Mouse (Mus musculus): ENCODE measurements around the gene BC067074.
"Not testable (repeated sequence)": the region's sequence is repeated elsewhere in the genome, so short reads cannot be mapped to it uniquely, and the experiment has no call there.

BC067074 gene

DNA sequence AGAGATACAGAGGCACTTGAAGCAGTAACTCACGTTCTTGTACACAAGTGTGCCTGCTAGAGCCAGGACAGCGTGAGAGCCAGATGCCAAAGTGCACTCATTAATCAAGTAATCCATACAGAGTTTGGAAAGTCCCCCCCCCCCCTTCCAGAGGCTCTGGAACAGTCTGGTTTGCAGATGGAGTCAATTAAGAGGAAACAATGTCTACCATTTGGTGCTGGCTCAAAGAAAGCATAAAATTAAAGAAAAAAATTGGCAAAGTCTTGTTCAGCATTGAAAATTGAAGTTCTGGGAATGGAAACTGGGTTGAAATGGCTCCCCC lies 81.1 kb downstream of the BC067074 start:
- DNase-seq (ENCODE audit: low spot score in 2 of 2): no peak

- no peak for DNase-seq (ENCODE audit: low spot score in 2 of 2)
These were observed 84.7 kb downstream of the BC067074 start for GRCm38 (mm10) chr13:113377631-113378030.

DNA sequence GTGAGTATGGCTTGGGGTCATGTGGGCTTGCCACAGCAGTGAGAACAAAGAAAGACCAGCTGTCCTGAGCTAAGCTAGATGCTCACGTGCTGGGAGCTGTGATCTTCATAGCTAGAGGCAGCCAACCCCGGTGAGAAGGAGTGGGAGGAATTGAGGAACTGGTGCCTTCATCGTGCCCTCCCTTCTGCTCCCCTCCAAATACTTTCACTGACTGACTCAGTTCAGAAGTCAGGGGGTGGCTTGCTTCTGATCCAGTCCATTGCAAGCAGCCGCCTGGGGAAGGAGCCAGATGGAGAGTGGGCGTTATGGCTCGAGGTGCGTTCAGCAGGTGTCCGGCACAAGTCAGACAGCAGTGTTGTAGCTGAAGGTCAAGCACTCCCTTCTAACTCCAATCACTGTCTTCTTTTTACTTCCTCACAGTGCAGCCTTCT lies 86.0 kb downstream of the BC067074 start:
- peak; percentile 38 to 51 for DNase-seq (ENCODE audit: low spot score in 2 of 2)

DNA sequence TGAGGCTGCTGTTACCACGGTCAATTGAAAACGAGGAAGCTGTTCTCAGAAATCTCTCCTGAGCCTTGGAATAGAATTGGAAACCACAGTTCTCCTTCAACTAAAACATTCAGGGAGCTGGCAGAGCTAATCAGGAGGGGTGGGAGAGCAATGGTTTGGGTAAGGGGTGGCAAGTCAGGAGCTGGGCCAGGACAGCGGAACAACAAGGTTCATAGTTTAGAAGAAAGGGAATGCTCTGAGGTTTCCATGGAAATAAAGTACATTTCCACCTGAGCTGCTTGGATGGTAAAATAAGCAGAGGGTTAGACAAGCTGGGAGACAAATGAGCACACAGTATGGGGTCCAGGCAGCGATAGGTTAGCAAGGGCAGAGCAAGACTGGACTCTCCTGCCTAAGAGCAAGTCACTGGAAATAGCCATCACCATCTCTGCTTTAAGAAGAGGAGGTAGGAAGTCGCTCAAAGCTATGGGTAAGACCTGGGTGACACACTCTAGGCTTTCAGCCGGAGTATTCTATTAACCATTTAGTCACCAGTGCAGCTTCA lies 86.9 kb downstream of the BC067074 start:
- DNase-seq (ENCODE audit: low spot score in 2 of 2): no peak

DNA sequence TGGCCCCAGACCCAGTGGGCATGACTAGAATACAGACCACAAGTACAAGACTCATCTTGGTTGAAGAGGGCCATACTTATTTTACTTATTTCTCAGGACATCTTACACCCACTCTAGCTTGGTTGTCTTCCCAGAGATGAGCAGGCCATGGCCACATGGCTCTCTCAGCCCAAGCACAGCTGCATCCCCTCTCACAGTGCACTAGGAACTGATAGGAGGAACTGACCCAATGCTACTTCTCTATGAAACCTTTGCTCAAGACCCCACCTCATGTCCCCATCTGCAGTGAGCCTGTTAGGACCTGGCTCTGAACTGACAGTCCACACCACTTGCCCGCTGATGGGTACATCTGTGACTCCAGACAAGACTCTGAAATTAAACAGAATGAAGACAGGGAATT lies 88.8 kb downstream of the BC067074 start:
- DNase-seq (ENCODE audit: low spot score in 2 of 2): peak; percentile 19 to 31

GRCm38 (mm10) chr13:113382201-113382600 lies 89.2 kb downstream of the BC067074 start:
- no peak for DNase-seq (ENCODE audit: low spot score in 2 of 2)

DNA sequence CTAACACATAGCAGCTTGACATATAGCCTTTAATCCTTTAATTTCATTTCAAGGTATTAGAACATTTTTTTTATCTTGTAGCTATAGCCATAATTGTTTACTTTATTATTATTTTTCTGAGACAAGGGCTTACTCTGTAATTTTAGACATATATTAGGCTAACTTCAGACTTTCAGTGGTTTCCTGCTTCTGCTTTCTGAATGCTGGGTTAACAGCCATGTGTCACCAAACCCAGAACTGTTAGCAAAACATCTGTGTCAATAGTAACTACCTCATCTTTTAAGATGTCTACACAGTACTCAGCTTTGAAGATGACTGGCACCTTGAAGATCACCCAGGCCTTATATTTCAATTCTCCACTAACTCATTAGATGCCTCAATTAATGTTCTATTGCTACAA lies 89.8 kb downstream of the BC067074 start:
- not testable (repeated sequence) for DNase-seq (ENCODE audit: low spot score in 2 of 2)

DNA sequence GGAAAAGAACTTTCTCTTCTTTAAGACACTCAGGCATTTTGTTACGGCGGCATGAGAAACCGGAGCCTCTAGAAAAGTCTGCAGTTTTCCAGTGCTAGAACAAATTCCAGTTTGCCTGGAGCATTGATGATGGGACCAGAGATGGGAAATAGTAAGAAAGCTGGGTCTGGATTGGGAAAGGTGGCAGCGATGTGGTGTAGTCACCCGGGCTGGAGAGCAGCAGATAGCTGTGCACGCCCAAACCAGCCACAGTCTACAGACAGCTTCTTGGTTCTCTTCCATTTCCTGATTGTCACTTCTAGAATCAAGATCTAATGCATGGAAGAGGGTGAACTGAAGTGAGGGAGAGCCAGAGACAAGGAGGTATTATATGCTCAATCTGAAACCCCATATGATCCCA lies 100.4 kb downstream of the BC067074 start:
- DNase-seq (ENCODE audit: low spot score in 2 of 2): no peak

- DNase-seq (ENCODE audit: low spot score in 2 of 2): no peak
These were observed 101.6 kb downstream of the BC067074 start for GRCm38 (mm10) chr13:113394591-113394990.

GRCm38 (mm10) chr13:113397006-113397520 lies 104.1 kb downstream of the BC067074 start:
- DNase-seq (ENCODE audit: low spot score in 2 of 2): no peak

GRCm38 (mm10) chr13:113401373-113402010 lies 108.5 kb downstream of the BC067074 start:
- DNase-seq (ENCODE audit: low spot score in 2 of 2): no peak

- DNase-seq (ENCODE audit: low spot score in 2 of 2): no peak
These were observed 110.7 kb downstream of the BC067074 start for GRCm38 (mm10) chr13:113403706-113404105.

DNA sequence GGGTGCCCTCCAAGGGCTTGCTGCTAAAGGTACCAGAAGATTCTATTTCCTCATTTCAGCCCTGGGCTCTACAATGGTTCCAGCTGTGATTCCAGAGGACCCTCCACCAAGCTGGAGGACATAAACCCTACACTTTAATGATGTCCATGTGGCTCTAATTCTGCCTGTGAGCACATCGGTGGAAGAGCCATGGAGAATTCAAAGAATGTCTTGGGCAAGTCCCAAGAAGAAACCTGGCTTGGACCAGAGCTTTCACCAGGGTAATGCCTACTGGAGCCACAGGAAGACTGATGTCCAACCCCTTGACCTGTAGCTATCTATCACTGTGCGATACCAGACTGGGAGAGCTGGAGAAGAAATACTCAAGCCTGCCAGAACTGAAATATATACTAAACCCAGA lies 111.2 kb downstream of the BC067074 start:
- no peak for DNase-seq (ENCODE audit: low spot score in 2 of 2)

DNA sequence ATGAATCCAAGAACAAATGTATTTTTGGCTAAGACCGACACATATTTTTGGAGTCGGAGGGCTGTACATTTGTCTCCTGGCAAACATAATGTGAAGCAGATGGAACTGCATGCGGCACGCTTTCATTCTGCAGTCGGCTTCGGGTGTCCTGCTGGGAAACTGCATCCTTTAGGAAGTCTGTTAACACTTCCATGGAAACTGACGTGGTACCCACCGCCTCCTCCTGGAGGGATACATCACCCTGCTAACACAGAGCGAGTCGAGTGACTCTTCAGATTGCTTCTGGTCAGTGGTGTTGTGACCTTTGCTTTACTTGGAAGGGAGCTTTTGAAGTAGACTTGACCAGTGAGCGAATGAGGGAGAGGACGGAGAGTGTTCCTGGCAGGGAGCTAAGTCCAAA lies 117.0 kb downstream of the BC067074 start:
- peak; percentile 15 to 69 for DNase-seq (ENCODE audit: low spot score in 2 of 2)

DNA sequence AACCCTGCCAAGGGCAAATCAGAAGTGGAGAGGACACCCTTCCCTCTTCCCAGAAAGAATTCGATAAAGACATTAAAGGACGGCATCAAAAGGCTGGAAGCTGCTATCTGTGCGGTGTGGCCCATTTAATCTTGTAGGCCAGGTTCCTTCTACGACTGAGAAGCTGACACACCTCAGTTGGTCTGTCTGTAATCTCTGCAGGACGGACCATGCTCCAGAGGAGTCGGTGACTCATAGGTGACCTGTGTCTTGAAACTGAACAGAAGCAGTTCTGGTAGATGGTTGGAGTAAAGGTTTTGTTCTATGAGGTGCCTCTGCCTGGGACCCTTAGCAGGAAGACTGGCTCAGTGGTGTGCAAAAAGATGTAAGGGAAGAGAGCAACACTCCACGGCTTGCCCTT lies 122.6 kb downstream of the BC067074 start:
- DNase-seq (ENCODE audit: low spot score in 2 of 2): no peak

DNA sequence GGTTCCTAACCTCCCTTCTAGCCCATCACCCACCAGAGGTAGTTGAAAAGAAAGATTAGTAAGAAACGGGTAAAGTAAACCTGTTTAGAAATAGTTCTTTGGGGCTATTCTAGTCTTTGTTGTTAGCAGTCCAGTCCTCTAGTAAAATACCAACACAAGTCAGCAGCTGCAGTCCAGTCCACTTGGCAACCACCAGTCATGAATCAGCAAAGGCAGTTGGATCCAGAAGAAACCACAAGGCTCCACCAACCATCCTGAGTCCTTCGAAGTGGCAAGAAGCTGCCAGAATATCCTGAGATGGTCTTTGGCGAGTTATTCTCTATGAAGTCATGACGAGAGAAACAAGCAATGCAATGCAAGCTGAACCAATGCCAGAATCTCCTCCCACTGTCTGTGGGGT lies 124.0 kb downstream of the BC067074 start:
- DNase-seq (ENCODE audit: low spot score in 2 of 2): no peak

DNA sequence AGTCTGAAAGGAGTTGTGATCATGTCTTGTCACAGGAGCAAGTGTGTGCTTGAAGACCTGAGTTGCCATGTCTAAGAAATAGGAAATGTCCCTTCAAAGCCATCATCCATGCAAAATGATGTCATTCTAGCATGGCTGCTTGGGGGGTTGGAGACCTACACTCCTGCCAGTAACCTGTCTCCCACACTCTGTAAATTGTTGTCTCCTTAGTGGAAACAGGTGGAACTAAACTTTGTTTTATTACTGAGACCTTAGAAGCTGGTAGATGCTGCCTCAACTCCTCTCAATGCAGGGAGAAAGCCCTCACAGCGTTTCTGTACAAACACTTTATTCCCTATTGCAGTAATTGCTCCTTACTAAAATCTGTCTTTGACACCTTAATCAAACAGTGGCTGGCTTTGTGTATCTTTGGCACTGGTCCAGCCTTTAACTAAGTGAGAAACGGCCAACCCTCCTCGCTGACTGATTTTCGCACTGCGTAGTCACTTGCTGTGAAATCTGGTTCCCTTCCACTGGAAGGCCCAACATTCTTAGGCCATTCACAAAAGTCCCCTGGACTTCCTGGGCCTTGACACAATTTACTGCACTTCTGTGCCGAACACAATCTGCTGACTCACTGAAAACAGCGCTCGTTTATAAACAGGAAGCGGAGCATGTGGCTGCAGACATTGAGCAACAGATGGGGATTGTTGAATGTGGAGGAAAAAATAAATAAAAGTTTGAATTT lies 125.0 kb downstream of the BC067074 start:
- peak; percentile 33 to 46 for DNase-seq (ENCODE audit: low spot score in 2 of 2)

DNA sequence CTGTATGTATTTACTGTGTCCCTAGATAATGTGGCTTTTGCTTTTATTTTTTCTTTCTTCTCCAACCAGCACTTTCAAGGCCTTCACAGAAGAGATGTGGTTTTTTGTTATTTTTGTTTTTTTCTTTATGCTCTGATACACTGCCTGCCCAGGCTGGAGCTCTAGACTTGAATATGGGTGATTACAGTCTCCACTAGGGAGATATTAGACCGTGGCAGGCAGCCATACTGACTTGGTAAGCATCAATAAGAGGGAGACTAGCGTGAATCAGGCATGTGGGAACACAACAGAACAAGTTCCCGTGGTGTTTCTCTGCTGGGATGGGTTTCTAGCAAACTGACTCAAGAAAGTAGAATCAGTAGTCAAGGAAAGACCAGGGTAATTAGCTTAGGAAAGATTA lies 125.7 kb downstream of the BC067074 start:
- DNase-seq (ENCODE audit: low spot score in 2 of 2): no peak

DNA sequence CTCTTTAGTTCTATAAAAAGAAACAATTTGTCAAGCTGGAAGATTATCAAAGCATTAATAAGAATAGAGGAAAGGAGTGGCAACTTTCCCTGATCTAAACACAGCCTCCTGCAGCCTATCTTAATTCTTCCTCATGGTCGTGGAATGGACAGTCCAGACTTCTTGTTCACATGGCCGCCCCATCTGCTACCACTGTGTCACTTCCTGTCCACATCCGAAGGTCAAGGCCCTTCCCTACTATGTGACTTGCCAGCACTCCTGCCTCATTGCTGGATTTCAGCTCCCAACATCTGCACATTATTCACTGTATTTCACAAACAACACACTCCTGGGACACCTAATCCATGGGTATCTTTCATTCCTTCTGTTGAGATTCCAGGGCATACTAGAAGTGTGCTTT lies 128.5 kb downstream of the BC067074 start:
- DNase-seq (ENCODE audit: low spot score in 2 of 2): no peak

GRCm38 (mm10) chr13:113423825-113424224 lies 130.9 kb downstream of the BC067074 start:
- DNase-seq (ENCODE audit: low spot score in 2 of 2): no peak

- no peak for DNase-seq (ENCODE audit: low spot score in 2 of 2)
These were observed 132.9 kb downstream of the BC067074 start for GRCm38 (mm10) chr13:113425907-113426306.

Measured in left cerebral cortex, adult 9 months (tissue).